Mouse (Mus musculus) heart, adult 2 months (tissue): ENCODE results near the gene Foxp1.

ENCODE experiments used
- CTCF ChIP-seq: fragments of 200-600 bp; IDR thresholded peaks from 2 replicates; pipeline ENCODE4 v1.8.1; 2022; ENCODE audit warnings: antibody characterized with exemption, mild to moderate bottlenecking, moderate library complexity
- EP300 ChIP-seq: fragments of 200-500 bp; IDR thresholded peaks from 2 replicates; pipeline ENCODE4 v1.6.1; 2011; ENCODE audit warnings: low read depth, low read length, control low read depth; ENCODE audit not compliant: insufficient read depth
- POLR2A ChIP-seq: fragments of 200-500 bp; IDR thresholded peaks from 2 replicates; pipeline ENCODE4 v1.6.1; 2011; ENCODE audit warnings: mild to moderate bottlenecking, low read depth, low read length, control low read depth; ENCODE audit not compliant: insufficient read depth

GRCm38 (mm10) chr6:98994104-98994787 lies 528.3 kb downstream of the Foxp1 start:
- no peak for TF ChIP-seq CTCF
- no peak for TF ChIP-seq POLR2A
- no peak for TF ChIP-seq EP300
